Mouse (Mus musculus) neural tube, embryonic 12.5 days (tissue): ENCODE results near the gene Camta1. TPM values are rescaled to one million over a fixed set of nuclear protein-coding genes. Genes with fewer than 3 reads are reported as not detected.

Source experiments
- ATAC-seq: fragments of 200-750 bp; cut with Nextera tagmentation; 2 replicates; pipeline ENCODE4 v1.8.0; 2017; ENCODE audit warnings: low read depth, mild to moderate bottlenecking, moderate TSS enrichment, moderate library complexity; ENCODE audit not compliant: low FRiP score
- H3K27ac ChIP-seq: fragments of 300-500 bp; sonication (generic); 2 replicates; pipeline ENCODE4 v1.5.1; 2016
- H3K27me3 ChIP-seq: fragments of 300-500 bp; sonication (generic); replicated peaks from 2 replicates; pipeline ENCODE4 v1.6.1; 2016; ENCODE audit warnings: mild to moderate bottlenecking
- H3K36me3 ChIP-seq: fragments of 300-500 bp; sonication (generic); 2 replicates; pipeline ENCODE4 v1.6.1; 2016; ENCODE audit warnings: mild to moderate bottlenecking
- H3K4me1 ChIP-seq: fragments of 300-500 bp; sonication (generic); 2 replicates; pipeline ENCODE4 v1.6.1; 2016
- H3K4me2 ChIP-seq: fragments of 300-500 bp; sonication (generic); replicated peaks from 2 replicates; pipeline ENCODE4 v1.6.1; 2016; ENCODE audit warnings: mild to moderate bottlenecking
- H3K4me3 ChIP-seq: fragments of 300-500 bp; sonication (generic); 2 replicates; pipeline ENCODE4 v1.5.1; 2016
- H3K9ac ChIP-seq: fragments of 300-500 bp; sonication (generic); 2 replicates; pipeline ENCODE4 v1.6.1; 2016; ENCODE audit warnings: mild to moderate bottlenecking
- H3K9me3 ChIP-seq: fragments of 300-500 bp; sonication (generic); 2 replicates; pipeline ENCODE4 v1.6.1; 2016; ENCODE audit warnings: mild to moderate bottlenecking
- WGBS: fragments of 180-500 bp; shearing (Covaris S2); methylation state at CpG from one replicate; pipeline ENCODE4 v1.1.7; 2016; 5-methylcytosine and 5-hydroxymethylcytosine counted together
- polyA plus RNA-seq: library from polyadenylated mRNA; unstranded; fragments of >200 nt; fragmentation: Nextera tagmentation; extraction: Ambion mirVana; gene quantifications from 2 replicates; pipeline ENCODE4 v1.2.1, GENCODE M21; 2016

The Camta1 gene
- polyA plus RNA-seq, 1 experiment from 2014 or later, result 164 TPM

DNA sequence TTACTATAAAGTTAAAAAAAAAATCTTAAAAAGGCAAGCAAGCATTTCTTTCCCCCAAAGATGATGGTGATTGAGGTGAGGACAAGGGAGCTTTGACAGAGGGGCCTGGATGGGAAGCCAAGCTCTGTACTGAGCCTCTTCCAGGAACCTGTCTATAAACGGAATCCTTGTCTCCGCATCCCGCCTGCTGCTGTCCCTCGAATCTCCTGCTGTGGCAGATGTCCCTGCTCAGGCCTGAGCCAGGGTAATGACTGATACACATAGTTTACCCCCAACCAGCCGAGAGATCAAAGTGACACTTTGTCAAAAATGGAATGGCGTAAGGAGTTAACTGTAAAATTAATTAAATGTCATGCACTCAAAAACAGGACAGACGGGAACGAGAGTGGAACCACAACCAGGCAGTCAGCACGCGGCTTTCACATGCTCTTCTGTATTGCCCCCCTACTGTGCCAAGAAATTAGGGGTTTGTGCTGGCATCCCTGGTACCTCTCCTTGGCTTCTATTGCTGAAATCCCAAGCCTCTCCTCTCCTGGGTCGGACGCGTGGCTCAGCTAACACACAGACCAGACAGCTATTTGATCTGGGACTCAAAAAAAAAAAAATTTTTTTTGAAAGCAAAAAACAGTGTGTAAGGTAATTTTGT is 37.0 kb upstream of the Camta1 start:
- no peak overlapping the region for H3K4me3 ChIP-seq
- H3K27ac ChIP-seq, result no peak overlapping the region
- H3K4me2 ChIP-seq, result no peak overlapping the region
- no peak for ATAC-seq
- H3K9me3 ChIP-seq, result peaks cover 13% of the 10 kb centered on the region
- H3K4me1 ChIP-seq, result no peaks in the 10 kb centered on the region
- 56% methylated on average over 13 of the region's 13 CpGs for WGBS
- H3K36me3 ChIP-seq, result no peaks in the 10 kb centered on the region
- H3K27me3 ChIP-seq, result no peaks in the 10 kb centered on the region
- H3K9ac ChIP-seq, result no peak overlapping the region

DNA sequence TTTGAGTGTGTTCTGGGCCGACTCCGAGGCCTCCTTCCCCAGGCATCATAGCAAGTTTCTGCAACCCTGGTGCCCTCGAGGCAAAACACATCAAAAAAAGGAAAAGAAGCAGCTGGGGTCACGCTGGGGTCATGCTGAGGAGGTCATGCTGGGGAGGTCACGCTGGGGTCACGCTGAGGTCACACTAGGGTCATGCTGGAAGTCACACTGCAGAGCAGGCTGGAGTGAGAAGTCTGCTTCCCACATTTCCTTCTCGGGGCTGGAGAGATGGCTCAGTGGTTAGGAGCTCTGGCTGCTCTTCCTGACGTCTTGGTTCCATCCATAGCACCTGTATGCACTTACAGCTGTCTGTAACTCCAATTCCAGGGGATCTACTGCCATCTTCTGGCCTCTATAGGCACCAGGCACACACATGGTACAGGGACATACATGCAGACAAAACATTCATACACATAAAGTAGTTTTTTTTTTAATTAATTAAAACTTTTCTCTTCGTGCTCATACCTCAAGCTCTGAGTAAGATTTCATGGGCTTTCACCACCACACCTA is 35.5 kb upstream of the Camta1 start:
- Histone ChIP-seq H3K27ac (no peak overlapping the region), H3K9me3 (peaks cover 13% of the 10 kb centered on the region), H3K4me3 (no peak overlapping the region), H3K9ac (no peak overlapping the region), H3K4me1 (no peaks in the 10 kb centered on the region), H3K36me3 (no peaks in the 10 kb centered on the region), H3K4me2 (no peak overlapping the region), H3K27me3 (no peaks in the 10 kb centered on the region)
- WGBS, result 62% methylated on average over 9 of the region's 9 CpGs
- no peak for ATAC-seq

DNA sequence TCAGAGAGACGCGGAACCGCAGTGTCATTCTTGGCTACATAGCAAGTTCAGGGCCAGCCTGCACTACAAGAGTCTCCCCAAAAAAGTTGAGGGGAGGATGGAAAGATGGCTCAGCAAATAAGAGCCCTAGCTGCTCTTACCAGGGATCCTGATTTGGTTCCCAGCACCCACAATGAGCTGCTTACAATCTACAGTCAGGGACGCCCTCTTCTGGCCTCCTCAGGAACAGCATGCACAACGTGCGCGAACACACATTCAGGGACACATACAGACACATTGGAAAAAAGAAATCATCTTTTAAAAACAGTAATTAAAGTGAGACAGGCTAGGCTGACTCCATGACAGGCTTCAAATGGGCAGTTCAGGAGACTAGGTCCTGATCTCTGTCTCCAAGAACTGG is 33.9 kb upstream of the Camta1 start:
- H3K36me3 ChIP-seq, result no peaks in the 10 kb centered on the region
- H3K27ac ChIP-seq, result no peak overlapping the region
- peaks cover 13% of the 10 kb centered on the region for H3K9me3 ChIP-seq
- ATAC-seq, result no peak
- no peak overlapping the region for H3K9ac ChIP-seq
- WGBS, result 90% methylated on average over 7 of the region's 7 CpGs
- no peak overlapping the region for H3K4me2 ChIP-seq
- H3K4me3 ChIP-seq, result no peak overlapping the region
- no peaks in the 10 kb centered on the region for H3K4me1 ChIP-seq
- H3K27me3 ChIP-seq, result no peaks in the 10 kb centered on the region

DNA sequence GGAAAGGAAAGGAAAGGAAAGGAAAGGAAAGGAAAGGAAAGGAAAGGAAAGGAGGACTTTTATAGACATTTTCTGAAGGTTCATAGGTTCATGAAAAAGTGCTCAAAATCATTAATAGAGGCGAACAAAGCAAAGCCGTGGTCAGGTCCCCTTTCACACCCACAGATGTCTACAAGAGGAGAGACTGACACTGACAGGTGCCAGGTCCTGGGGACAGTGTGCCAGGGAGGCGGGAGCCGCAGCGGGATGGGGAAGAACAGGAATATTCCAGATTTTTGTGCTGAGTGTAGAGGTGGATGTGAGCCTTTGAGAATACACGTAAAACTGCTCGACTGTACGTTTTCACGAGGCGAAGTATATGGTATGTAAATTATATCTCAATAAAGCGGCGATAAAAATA is 33.2 kb upstream of the Camta1 start:
- no peaks in the 10 kb centered on the region for H3K4me1 ChIP-seq
- no peak for ATAC-seq
- H3K27me3 ChIP-seq, result no peaks in the 10 kb centered on the region
- H3K27ac ChIP-seq, result no peak overlapping the region
- no peak overlapping the region for H3K4me3 ChIP-seq
- H3K4me2 ChIP-seq, result no peak overlapping the region
- peaks cover 13% of the 10 kb centered on the region for H3K9me3 ChIP-seq
- H3K9ac ChIP-seq, result no peak overlapping the region
- no peaks in the 10 kb centered on the region for H3K36me3 ChIP-seq
- 92% methylated on average over 12 of the region's 12 CpGs for WGBS

DNA sequence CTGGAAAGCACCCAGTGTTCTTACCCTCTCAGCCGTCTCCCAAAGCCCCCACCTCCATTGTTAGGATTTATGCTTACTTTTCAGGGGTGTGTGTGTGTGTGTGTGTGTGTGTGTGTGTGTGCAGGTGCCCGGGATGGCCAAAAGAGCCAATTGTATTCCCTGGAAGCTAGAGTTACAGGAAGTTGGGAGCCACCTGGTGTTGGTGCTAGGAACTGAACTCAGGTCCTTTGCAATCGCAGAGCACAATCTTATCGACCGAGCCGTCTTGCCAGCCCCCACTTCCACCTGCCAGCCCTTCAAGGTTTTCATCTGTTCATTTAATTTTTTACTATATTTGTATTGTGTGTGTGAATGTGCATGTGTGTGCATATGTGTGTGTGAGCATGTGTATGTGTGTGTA is 31.6 kb upstream of the Camta1 start:
- Histone ChIP-seq H3K27ac (no peak overlapping the region), H3K9me3 (peaks cover 13% of the 10 kb centered on the region), H3K9ac (no peak overlapping the region), H3K4me2 (no peak overlapping the region), H3K4me1 (no peaks in the 10 kb centered on the region), H3K36me3 (no peaks in the 10 kb centered on the region), H3K27me3 (no peaks in the 10 kb centered on the region), H3K4me3 (no peak overlapping the region)
- WGBS, result 78% methylated on average over 6 of the region's 6 CpGs
- ATAC-seq, result no peak

DNA sequence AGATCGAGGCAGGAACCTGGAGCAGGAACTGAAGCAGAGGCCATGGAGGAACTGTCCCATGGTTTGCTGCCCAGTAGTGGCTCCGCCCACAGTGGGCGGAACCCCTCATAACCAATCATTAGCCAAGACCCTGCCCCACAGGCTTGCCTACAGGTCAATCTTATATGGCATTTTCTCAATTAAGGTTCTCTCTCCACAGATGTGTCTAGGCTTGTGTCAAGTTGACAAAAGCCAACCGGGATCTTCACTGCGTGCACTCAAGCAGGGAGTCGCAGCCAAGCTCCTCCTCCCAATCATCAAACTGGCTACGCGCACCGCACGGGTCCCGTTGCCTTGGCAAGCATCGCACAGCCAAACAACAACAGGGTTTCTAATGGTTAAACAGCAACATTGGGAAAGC is 19.9 kb upstream of the Camta1 start:
- H3K27ac ChIP-seq, result no peak overlapping the region
- no peaks in the 10 kb centered on the region for H3K9me3 ChIP-seq
- H3K36me3 ChIP-seq, result no peaks in the 10 kb centered on the region
- WGBS, result 93% methylated on average over 12 of the region's 12 CpGs
- no peaks in the 10 kb centered on the region for H3K27me3 ChIP-seq
- no peak overlapping the region for H3K4me3 ChIP-seq
- H3K4me2 ChIP-seq, result no peak overlapping the region
- no peak for ATAC-seq
- H3K9ac ChIP-seq, result no peak overlapping the region
- 0 out of 2 replicates have a peak, but pooled peaks cover under 1% of the 10 kb centered on the region for H3K4me1 ChIP-seq

DNA sequence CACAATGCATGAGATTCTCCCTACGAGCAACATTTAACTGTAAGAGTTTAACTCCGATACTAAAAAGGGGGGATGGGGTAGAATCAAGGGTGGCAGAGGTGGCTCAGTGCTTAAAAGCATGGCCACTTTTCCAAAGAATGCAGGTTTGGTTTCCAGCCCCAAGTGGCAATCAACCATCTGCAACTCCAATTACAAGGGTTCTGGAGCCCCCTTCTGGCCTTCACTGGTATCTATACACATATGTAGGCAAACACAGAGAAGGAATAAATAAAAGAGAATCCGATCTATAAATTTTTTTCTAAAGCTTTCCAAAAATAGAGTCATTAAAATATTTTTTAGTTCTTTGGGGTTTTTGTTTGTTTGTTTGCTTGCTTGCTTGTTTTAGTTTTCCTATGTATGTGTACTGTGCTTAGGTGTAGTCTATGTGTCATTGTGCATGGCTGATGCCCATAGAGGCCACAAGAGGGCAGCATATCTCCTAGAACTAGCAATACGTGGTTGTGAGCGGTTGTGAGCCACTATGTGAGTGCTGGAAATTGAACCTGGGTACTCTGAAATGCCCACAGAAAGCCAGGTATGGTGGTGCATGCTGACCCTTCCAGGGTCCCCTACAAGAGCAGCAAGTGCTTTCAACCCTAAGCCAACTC is 18.5 kb upstream of the Camta1 start:
- no peaks in the 10 kb centered on the region for H3K9me3 ChIP-seq
- H3K4me1 ChIP-seq, result peaks cover 8% of the 10 kb centered on the region
- no peak overlapping the region for H3K9ac ChIP-seq
- WGBS, result 76% methylated on average over 5 of the region's 5 CpGs
- no peak overlapping the region for H3K4me2 ChIP-seq
- no peaks in the 10 kb centered on the region for H3K36me3 ChIP-seq
- no peak overlapping the region for H3K27ac ChIP-seq
- 0 out of 2 replicates have a peak, but pooled peaks cover under 1% of the 10 kb centered on the region for H3K27me3 ChIP-seq
- no peak for ATAC-seq
- no peak overlapping the region for H3K4me3 ChIP-seq

DNA sequence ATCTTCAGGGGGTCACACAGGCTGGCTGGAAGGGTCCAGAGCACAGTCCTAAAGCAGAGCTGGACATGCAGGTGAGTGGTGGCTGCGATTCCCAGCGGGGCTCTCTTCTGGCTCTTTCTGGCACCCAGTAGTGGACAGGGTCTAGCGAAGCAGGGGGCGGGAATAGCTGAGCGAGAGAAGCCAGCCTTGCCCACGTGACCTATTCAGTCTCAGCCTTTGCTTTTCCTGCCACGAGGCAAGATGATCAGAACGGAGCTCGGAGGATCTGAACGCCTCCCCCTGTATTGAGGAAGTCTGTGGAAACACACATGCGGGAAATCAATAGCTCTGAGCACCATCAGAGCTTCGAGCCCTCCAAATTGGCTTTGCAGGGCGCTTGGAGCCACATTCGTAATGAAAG is 14.7 kb upstream of the Camta1 start:
- Histone ChIP-seq H3K36me3 (no peaks in the 10 kb centered on the region), H3K9ac (no peak overlapping the region), H3K27ac (no peak overlapping the region), H3K4me3 (no peak overlapping the region), H3K9me3 (no peaks in the 10 kb centered on the region), H3K27me3 (0 out of 2 replicates have a peak, but pooled peaks cover 3% of the 10 kb centered on the region), H3K4me1 (peaks cover 8% of the 10 kb centered on the region), H3K4me2 (peak overlapping the region; percentile 14; the same call in 1 of the 2 replicates)
- ATAC-seq, result no peak
- 63% methylated on average over 14 of the region's 14 CpGs for WGBS

DNA sequence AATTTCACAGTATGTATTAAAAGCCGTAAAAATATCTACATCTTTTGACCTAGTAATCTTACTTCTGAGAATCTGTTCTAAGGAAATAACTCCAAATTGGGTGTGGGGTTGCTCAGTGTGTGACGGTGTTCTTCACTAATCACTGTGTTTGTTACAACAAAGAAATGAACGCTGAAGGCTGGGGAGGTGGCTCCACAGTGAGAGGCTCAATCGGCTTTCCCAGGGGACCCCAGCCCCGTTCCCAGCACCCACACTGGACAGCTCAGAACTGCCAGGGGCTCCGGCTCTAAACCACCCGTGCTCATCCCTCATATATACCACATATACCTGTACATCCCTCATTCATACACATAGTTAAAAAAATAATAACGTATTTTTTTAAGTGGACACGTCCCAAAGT is 1.8 kb upstream of the Camta1 start:
- Histone ChIP-seq H3K4me3 (no peak overlapping the region), H3K36me3 (no peaks in the 10 kb centered on the region), H3K9me3 (no peaks in the 10 kb centered on the region), H3K4me2 (peak overlapping the region; percentile 70), H3K27ac (no peak overlapping the region), H3K4me1 (peaks cover 16% of the 10 kb centered on the region), H3K9ac (no peak overlapping the region), H3K27me3 (peaks cover 2% of the 10 kb centered on the region; the same call in 1 of the 2 replicates)
- WGBS, result 58% methylated on average over 9 of the region's 9 CpGs
- ATAC-seq, result no peak

DNA sequence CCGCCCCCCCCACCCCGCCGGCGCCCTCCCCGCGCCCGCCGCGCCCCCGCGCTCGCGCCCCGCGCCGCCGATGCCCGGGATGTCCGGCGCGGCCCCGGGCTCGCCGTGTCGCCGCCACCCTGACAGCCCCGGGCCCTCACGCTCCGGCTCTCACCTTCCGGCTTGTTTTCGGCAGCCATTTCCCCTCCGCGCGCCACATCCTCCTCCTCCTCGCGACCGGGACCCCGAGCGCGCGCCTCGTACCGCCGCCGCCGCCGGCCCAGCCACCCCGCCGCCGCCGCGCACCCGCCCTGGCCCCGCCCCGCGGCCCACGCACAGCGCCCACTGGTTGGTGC is 238 bp downstream of the Camta1 start:
- WGBS, result under 1% methylated on average over 19 of the region's 58 CpGs

DNA sequence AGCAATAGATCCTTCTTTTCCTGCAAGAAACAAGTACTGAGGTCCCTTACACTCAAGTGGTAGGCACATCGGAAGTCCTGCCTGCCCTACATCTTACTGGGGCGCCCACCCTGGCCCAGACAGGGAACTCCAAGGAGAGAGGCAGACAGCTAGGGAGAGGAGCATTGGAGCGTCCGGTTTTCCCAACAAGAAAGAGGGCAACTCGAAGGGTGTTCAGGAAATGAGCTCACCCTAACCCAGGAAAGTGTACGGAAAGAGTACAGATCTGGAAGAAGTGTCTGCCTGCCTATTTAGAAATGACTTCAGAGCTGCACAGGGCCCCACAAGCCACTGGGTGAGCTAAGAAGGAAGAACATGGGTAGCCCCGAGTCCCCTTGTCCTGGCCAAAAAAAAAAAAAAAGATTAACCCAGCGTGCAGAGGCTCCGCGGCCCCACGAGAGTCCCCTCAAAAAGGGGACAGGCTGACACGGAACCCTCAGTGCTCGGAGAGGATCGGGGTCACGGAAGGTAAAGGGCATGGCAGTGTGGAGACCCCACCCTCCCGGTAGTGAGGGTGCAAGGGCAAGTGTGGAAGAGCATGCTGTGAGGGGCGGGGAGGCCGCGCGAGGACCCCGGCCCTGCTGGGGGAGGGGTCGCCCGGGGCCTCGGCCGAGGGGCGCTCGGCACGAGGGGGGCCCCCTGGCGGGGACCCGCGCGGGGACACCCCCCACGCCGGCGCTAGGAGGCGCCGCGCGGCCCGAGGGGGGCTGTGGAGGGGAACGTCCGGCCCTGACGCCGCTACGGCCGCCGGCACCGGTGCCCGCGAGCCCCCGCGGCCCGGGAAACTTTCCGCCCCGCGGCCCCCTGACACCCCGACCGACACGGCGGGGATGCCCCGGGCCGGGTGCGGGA is 990 bp downstream of the Camta1 start:
- 0 out of 2 replicates have a peak, but pooled peaks cover 2% of the 10 kb centered on the region for H3K27me3 ChIP-seq
- WGBS, result 3% methylated on average over 54 of the region's 63 CpGs

More for the DNA sequence above, 238 bp downstream of the Camta1 start:
- Histone ChIP-seq H3K9me3 (no peaks in the 10 kb centered on the region), H3K36me3 (no peaks in the 10 kb centered on the region), H3K9ac (peak overlapping the region; percentile 88), H3K4me1 (peaks cover 19% of the 10 kb centered on the region), H3K27me3 (0 out of 2 replicates have a peak, but pooled peaks cover 2% of the 10 kb centered on the region), H3K27ac (no peak overlapping the region), H3K4me2 (peak overlapping the region; percentile 93; the same call in 1 of the 2 replicates), H3K4me3 (peak overlapping the region; percentile 88)
- ATAC-seq, result peak; percentile 13

DNA sequence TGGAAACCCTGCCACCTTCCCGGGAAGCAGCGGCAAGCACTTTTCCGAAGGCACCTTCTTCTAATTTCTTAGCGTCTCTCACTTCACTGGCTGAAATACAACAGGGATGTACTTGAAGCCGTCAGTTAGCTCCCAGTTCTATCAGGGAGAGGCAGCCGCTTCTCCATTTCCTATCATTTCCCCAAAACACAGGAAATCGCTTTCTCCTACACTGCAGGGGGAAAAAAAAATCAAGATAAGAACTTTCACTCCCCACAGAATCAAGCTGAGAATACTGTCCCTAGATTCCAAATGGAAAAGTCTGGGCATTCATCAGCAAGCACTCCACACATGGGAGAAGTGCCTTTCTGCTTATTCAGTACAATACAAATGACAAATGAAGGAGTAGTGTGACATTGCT is 2.4 kb downstream of the Camta1 start:
- no peak overlapping the region for H3K27ac ChIP-seq
- H3K4me3 ChIP-seq, result no peak overlapping the region
- ATAC-seq, result no peak
- no peaks in the 10 kb centered on the region for H3K36me3 ChIP-seq
- H3K9ac ChIP-seq, result no peak overlapping the region
- no peak overlapping the region for H3K4me2 ChIP-seq
- H3K27me3 ChIP-seq, result no peaks in the 10 kb centered on the region
- WGBS, result 93% methylated on average over 7 of the region's 7 CpGs
- H3K4me1 ChIP-seq, result peaks cover 19% of the 10 kb centered on the region
- H3K9me3 ChIP-seq, result no peaks in the 10 kb centered on the region

More for the DNA sequence above, 990 bp downstream of the Camta1 start:
- H3K4me3 ChIP-seq, result peak overlapping the region; percentile 88
- no peak overlapping the region for H3K27ac ChIP-seq
- H3K9ac ChIP-seq, result peak overlapping the region; percentile 88
- H3K4me2 ChIP-seq, result peak overlapping the region; percentile 93
- H3K9me3 ChIP-seq, result no peaks in the 10 kb centered on the region
- H3K4me1 ChIP-seq, result peaks cover 19% of the 10 kb centered on the region
- no peak for ATAC-seq
- H3K36me3 ChIP-seq, result no peaks in the 10 kb centered on the region
